Mouse (Mus musculus): ENCODE measurements around the gene Pip5kl1. TPM values are rescaled to one million over a fixed set of nuclear protein-coding genes. Genes with fewer than 3 reads are reported as not detected.

Gene Pip5kl1
- polyA plus RNA-seq (2014; fragmentation: Nextera tagmentation; extraction: Ambion mirVana) = 0.50 and 0.70 TPM in 2 replicates

DNA sequence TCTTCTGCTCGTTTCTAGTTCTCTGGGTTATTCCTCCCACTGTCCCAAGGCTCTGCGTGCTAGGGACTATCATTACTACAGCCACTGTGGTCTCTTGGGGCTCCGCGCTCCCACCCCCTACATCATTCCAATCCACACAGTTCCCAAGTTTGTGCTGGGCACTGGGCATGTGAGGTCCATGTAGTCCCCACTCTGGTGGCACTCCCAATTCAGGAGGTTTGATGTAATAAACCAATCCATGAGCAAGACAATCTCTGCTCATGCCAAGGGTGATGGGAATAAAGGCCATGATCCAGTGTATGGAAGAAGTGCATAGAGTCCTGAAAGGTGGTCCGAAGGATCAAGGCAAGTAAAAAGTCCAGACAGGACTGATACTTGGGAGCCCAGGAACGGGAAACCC, at the start of gene Pip5kl1:
Gene Pip5kl1, plus strand, starts transcription at position 301 of the 400 bp plus-strand sequence.
- H3K36me3 ChIP-seq (ENCODE audit: insufficient read depth) = peaks cover 11% of the 10 kb centered on the region; the same call in 1 of the 2 replicates

DNA sequence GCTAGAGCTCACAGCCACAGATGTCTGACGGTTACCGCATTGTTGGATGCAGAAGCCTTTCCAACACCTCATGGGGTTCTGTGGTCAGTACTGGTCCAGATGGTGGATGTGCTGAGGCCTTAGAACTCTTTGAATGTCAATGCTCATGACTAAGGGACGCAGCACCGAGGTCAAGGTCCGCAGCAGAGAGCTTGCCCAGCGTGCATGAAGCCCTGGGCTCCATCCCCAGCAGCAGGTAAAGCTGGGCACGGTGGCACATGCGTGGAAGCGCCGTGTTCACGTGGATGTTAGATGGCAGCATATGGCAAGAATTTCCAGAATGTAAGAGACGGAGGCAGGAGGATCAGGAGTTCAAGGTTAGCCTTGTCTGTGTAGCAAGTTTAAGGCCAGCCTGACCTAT, 48.8 kb upstream of the Pip5kl1 start:
- DNase-seq = no peak
- Histone ChIP-seq H3K9ac (no peak overlapping the region), H3K4me3 (ENCODE audit: low read depth, low read length) (no peak overlapping the region), H3K9me3 (ENCODE audit: low read depth, low read length) (no peaks in the 10 kb centered on the region), H3K27ac (ENCODE audit: low read depth) (no peak overlapping the region), H3K4me2 (no peak overlapping the region), H3K27me3 (ENCODE audit: insufficient read depth, low read length) (no peaks in the 10 kb centered on the region), H3K36me3 (ENCODE audit: insufficient read depth) (no peaks in the 10 kb centered on the region), H3K4me1 (ENCODE audit: insufficient read depth) (no peaks in the 10 kb centered on the region)
- WGBS = 81% methylated on average over 12 of the region's 12 CpGs
- TF ChIP-seq CTCF (IDR thresholded peaks at IDR 0.05; ENCODE audit: low read depth) = no peak
- ATAC-seq (ENCODE audit: insufficient read depth) = no peak

More for the DNA sequence above, at the start of gene Pip5kl1:
- ATAC-seq (ENCODE audit: insufficient read depth) (no peak), DNase-seq (no peak)
- Histone ChIP-seq H3K9ac (0 out of 2 replicates have a peak within 1 kb of the TSS, but pooled peaks have one; percentile 20), H3K4me2 (peak within 1 kb of the TSS; percentile 85), H3K4me3 (ENCODE audit: low read depth, low read length) (peak within 1 kb of the TSS; percentile 40), H3K9me3 (ENCODE audit: low read depth, low read length) (no peaks in the 10 kb centered on the region), H3K27ac (ENCODE audit: low read depth) (no peak within 1 kb of the TSS), H3K27me3 (ENCODE audit: insufficient read depth, low read length) (0 out of 2 replicates have a peak, but pooled peaks cover 9% of the 10 kb centered on the region), H3K4me1 (ENCODE audit: insufficient read depth) (peaks cover 3% of the 10 kb centered on the region; the same call in 1 of the 2 replicates)
- TF ChIP-seq CTCF (IDR thresholded peaks at IDR 0.05; ENCODE audit: low read depth) = no peak
- WGBS = 74% methylated on average over 6 of the region's 6 CpGs

DNA sequence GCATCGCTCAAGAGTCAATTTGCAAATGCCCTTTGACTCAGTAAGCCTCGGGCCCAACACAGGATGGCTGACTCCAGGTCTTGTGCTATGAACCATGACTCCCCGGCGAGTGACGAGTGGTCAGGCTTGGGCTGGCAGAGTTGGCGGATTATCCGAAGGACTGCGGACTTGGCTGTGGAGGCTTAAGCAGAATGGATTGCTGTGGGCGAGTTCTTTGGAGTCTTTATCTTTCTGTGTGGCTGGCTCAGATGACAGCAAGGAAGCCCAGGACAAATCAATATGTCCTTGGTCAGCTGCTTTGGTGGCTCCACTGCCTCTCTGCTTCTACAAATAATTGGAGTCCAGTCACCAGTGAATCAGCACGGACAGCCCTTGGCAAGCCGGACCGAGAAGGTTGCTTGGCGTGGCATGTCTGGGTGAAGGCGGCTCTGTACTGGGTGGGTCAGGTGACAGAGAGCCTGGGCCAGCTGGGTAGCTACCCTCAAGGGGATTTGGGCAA, 47.1 kb upstream of the Pip5kl1 start:
- WGBS = 81% methylated on average over 14 of the region's 14 CpGs
- Histone ChIP-seq H3K27ac (ENCODE audit: low read depth) (no peak overlapping the region), H3K36me3 (ENCODE audit: insufficient read depth) (no peaks in the 10 kb centered on the region), H3K9me3 (ENCODE audit: low read depth, low read length) (no peaks in the 10 kb centered on the region), H3K4me1 (ENCODE audit: insufficient read depth) (no peaks in the 10 kb centered on the region), H3K4me3 (ENCODE audit: low read depth, low read length) (no peak overlapping the region), H3K4me2 (no peak overlapping the region), H3K27me3 (ENCODE audit: insufficient read depth, low read length) (no peaks in the 10 kb centered on the region), H3K9ac (no peak overlapping the region)
- no peak for ATAC-seq (ENCODE audit: insufficient read depth)
- TF ChIP-seq CTCF (IDR thresholded peaks at IDR 0.05; ENCODE audit: low read depth) = no peak
- DNase-seq = no peak

DNA sequence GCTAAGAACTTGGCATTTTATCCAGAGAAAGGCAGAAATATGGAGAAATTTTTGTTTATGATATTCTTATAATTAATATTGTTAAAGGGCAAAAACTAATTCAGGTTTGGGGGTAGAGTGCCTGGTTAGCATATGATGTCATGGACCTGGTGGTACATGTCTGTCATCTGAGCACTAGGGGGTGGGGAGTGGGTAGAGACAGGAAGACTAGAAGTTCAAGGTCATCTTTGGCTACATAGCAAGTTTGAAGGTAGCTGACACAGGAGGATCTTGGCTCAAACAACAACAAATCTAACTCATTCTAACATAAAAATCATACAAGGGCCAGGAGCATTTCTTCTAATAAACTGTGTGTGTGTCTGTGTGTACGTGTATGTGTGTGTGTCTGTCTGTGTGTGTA, 46.3 kb upstream of the Pip5kl1 start:
- no peak for DNase-seq
- no peak overlapping the region for H3K27ac ChIP-seq (ENCODE audit: low read depth)
- no peak for ATAC-seq (ENCODE audit: insufficient read depth)
- no peak overlapping the region for H3K4me3 ChIP-seq (ENCODE audit: low read depth, low read length)
- 64% methylated on average over 1 of the region's 1 CpGs for WGBS
- no peaks in the 10 kb centered on the region for H3K27me3 ChIP-seq (ENCODE audit: insufficient read depth, low read length)
- H3K9me3 ChIP-seq (ENCODE audit: low read depth, low read length) = no peaks in the 10 kb centered on the region
- TF ChIP-seq CTCF (IDR thresholded peaks at IDR 0.05; ENCODE audit: low read depth) = no peak
- H3K4me1 ChIP-seq (ENCODE audit: insufficient read depth) = no peaks in the 10 kb centered on the region
- H3K9ac ChIP-seq = no peak overlapping the region
- no peaks in the 10 kb centered on the region for H3K36me3 ChIP-seq (ENCODE audit: insufficient read depth)
- no peak overlapping the region for H3K4me2 ChIP-seq

DNA sequence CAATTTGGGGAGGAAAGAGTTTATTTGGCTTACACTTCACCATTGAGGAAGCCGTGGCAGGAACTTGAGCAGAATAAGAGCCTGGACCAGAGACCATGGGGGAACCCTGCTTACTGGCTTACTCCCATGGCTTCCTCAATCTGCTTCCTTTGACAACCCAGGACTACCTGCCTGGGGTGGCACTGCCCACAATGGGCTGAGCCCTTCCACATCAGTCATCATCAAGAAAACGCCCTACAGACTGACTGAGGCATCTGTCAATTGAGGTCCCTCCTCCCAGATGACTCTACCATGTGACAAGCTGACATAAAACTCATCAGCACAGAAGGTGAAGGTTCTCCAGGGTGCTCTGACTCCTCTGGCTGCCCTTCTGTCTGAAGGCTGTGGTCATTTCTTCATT, 44.1 kb upstream of the Pip5kl1 start:
- ATAC-seq (ENCODE audit: insufficient read depth) (no peak), DNase-seq (no peak)
- TF ChIP-seq CTCF (IDR thresholded peaks at IDR 0.05; ENCODE audit: low read depth) = no peak
- no peak overlapping the region for H3K4me3 ChIP-seq (ENCODE audit: low read depth, low read length)
- no peaks in the 10 kb centered on the region for H3K27me3 ChIP-seq (ENCODE audit: insufficient read depth, low read length)
- 73% methylated on average over 2 of the region's 2 CpGs for WGBS
- no peak overlapping the region for H3K9ac ChIP-seq
- H3K4me1 ChIP-seq (ENCODE audit: insufficient read depth) = no peaks in the 10 kb centered on the region
- H3K9me3 ChIP-seq (ENCODE audit: low read depth, low read length) = no peaks in the 10 kb centered on the region
- no peak overlapping the region for H3K4me2 ChIP-seq
- H3K36me3 ChIP-seq (ENCODE audit: insufficient read depth) = no peaks in the 10 kb centered on the region
- H3K27ac ChIP-seq (ENCODE audit: low read depth) = no peak overlapping the region

DNA sequence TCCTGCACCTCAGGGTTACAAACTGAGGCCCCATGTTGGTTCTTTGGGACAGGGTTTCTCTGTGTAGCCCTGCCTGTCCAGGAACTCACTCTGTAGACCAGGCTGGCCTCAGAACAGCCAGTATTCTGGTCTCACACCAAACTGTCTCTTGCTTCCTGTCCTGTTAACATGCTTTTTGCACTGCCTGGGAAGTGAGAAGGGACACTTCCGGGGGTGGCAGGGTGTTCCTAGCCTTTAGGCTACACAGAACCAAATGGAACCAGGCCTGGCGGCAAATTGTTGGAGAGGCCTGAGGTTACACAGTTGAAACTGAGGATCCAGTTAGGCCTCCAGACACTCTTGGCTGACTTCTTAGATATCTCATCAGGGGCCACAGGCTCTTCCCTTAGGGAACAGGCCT, 41.4 kb upstream of the Pip5kl1 start:
- Histone ChIP-seq H3K9me3 (ENCODE audit: low read depth, low read length) (no peaks in the 10 kb centered on the region), H3K4me3 (ENCODE audit: low read depth, low read length) (no peak overlapping the region), H3K27ac (ENCODE audit: low read depth) (peak overlapping the region; percentile 99; the same call in 1 of the 2 replicates), H3K36me3 (ENCODE audit: insufficient read depth) (no peaks in the 10 kb centered on the region), H3K4me1 (ENCODE audit: insufficient read depth) (peaks cover 14% of the 10 kb centered on the region), H3K4me2 (no peak overlapping the region), H3K27me3 (ENCODE audit: insufficient read depth, low read length) (no peaks in the 10 kb centered on the region), H3K9ac (no peak overlapping the region)
- no peak for TF ChIP-seq CTCF (IDR thresholded peaks at IDR 0.05; ENCODE audit: low read depth)
- no peak for DNase-seq
- ATAC-seq (ENCODE audit: insufficient read depth) = no peak
- 91% methylated on average over 2 of the region's 2 CpGs for WGBS

DNA sequence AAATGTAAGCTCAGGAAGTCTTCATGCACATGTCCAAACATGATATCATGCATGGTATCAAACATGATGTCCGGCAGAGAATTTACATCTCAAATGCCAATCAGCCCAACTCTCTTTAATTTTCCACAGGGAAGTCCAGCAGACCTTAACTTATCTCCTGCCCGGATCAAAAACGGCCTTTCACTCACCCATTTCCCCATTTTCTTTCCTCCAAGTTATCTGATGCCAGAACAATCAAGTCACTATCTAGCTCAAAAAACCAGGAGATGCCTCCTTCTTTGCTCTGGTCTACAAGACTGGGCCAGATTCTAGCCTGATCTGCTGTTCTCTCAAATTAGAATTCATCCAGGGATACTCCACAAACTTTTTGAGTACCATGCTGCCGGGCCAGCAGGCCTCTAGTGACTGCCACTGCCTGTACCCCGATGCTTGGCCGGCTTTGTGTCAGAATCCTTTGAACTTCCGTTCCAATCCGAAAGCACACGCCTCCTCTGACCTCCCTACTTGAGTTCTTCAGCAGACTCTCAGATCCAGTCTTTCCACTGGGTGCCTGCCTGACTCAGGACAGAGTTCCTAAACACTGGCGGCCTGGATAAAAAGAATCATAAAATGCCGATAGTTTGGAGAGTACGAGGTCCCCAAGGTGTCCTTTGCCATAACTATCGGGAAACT, 40.4 kb upstream of the Pip5kl1 start:
- 8% methylated on average over 13 of the region's 13 CpGs for WGBS

More for the DNA sequence above, 40.4 kb upstream of the Pip5kl1 start:
- H3K4me3 ChIP-seq (ENCODE audit: low read depth, low read length) = peak overlapping the region; percentile 91
- no peaks in the 10 kb centered on the region for H3K9me3 ChIP-seq (ENCODE audit: low read depth, low read length)
- H3K36me3 ChIP-seq (ENCODE audit: insufficient read depth) = no peaks in the 10 kb centered on the region
- ATAC-seq (ENCODE audit: insufficient read depth) (peak; percentile 26), DNase-seq (peak; percentile 89)
- H3K27ac ChIP-seq (ENCODE audit: low read depth) = peak overlapping the region; percentile 99
- peaks cover 24% of the 10 kb centered on the region for H3K4me1 ChIP-seq (ENCODE audit: insufficient read depth)
- TF ChIP-seq CTCF (IDR thresholded peaks at IDR 0.05; ENCODE audit: low read depth) = no peak
- H3K27me3 ChIP-seq (ENCODE audit: insufficient read depth, low read length) = no peaks in the 10 kb centered on the region
- peak overlapping the region; percentile 92 for H3K4me2 ChIP-seq
- peak overlapping the region; percentile 44 for H3K9ac ChIP-seq
